Mouse (Mus musculus) intestine, embryonic 14.5 days (tissue): Measurements from ENCODE around the gene Slfn4. TPM values are rescaled to one million over a fixed set of nuclear protein-coding genes. Genes with fewer than 3 reads are reported as not detected.
"Not testable (repeated sequence)": the region's sequence is repeated elsewhere in the genome, so short reads cannot be mapped to it uniquely, and the experiment has no call there.

ENCODE experiments used
- ATAC-seq: fragments of 200-750 bp; cut with Nextera tagmentation; replicated peaks from 2 replicates; pipeline ENCODE4 v1.8.0; 2017; ENCODE audit warnings: low read depth, moderate number of reproducible peaks, moderate TSS enrichment, moderate library complexity; ENCODE audit not compliant: low FRiP score, low TSS enrichment
- DNase-seq: peaks from one replicate; pipeline ENCODE4 v3.0.0-alpha.2; 2018; ENCODE audit warnings: low spot score
- H3K27ac ChIP-seq: fragments of 300-500 bp; sonication (generic); 2 replicates; pipeline ENCODE4 v1.5.1; 2014; ENCODE audit warnings: low read depth, mild to moderate bottlenecking, control low read depth
- H3K27me3 ChIP-seq: fragments of 300-500 bp; sonication (generic); replicated peaks from 2 replicates; pipeline ENCODE4 v1.6.1; 2014; ENCODE audit warnings: low read length, control low read depth; ENCODE audit not compliant: control insufficient read depth, insufficient read depth
- H3K36me3 ChIP-seq: fragments of 300-500 bp; sonication (generic); 2 replicates; pipeline ENCODE4 v1.6.1; 2014; ENCODE audit warnings: low read length, control low read depth; ENCODE audit not compliant: control insufficient read depth, insufficient read depth
- H3K4me1 ChIP-seq: fragments of 300-500 bp; sonication (generic); replicated peaks from 2 replicates; pipeline ENCODE4 v1.6.1; 2014; ENCODE audit warnings: low read length, control low read depth, mixed read lengths; ENCODE audit not compliant: control insufficient read depth, insufficient read depth
- H3K4me2 ChIP-seq: fragments of 300-500 bp; sonication (generic); 2 replicates; pipeline ENCODE4 v1.6.1; 2014; ENCODE audit warnings: low read length
- H3K4me3 ChIP-seq: fragments of 300-500 bp; sonication (generic); 2 replicates; pipeline ENCODE4 v1.5.1; 2014; ENCODE audit warnings: low read depth, low read length, control low read depth, mixed read lengths
- H3K9ac ChIP-seq: fragments of 300-500 bp; sonication (generic); 2 replicates; pipeline ENCODE4 v1.6.1; 2014; ENCODE audit warnings: mild to moderate bottlenecking, low read length
- H3K9me3 ChIP-seq: fragments of 300-500 bp; sonication (generic); 2 replicates; pipeline ENCODE4 v1.6.1; 2016; ENCODE audit warnings: low read length, control low read depth; ENCODE audit not compliant: control insufficient read depth
- WGBS: fragments of 180-500 bp; shearing (Covaris S2); extraction: QIAGEN DNeasy Blood & Tissue Kit; methylation state at CpG from one replicate; pipeline ENCODE4 v1.1.7; 2014; 5-methylcytosine and 5-hydroxymethylcytosine counted together
- polyA plus RNA-seq: library from polyadenylated mRNA; unstranded; fragments of >200 nt; fragmentation: Nextera tagmentation; extraction: Ambion mirVana; gene quantifications from 2 replicates; pipeline ENCODE4 v1.2.1, GENCODE M21; 2014

Gene Slfn4
- polyA plus RNA-seq, 1 experiment from 2014 or later = 0.09 TPM

GRCm38 (mm10) chr11:83237390-83237789 is 62.4 kb downstream of the Slfn4 start:
- WGBS = 83% methylated on average over 9 of the region's 9 CpGs
- H3K27me3 ChIP-seq, H3K4me1 ChIP-seq, ATAC-seq, H3K9ac ChIP-seq, DNase-seq, H3K9me3 ChIP-seq, H3K27ac ChIP-seq, H3K36me3 ChIP-seq, H3K4me2 ChIP-seq, H3K4me3 ChIP-seq: not testable (repeated sequence)

- Histone ChIP-seq H3K27ac (no peak overlapping the region), H3K9ac (no peak overlapping the region), H3K36me3 (no peaks in the 10 kb centered on the region), H3K4me3 (no peak overlapping the region), H3K27me3 (no peaks in the 10 kb centered on the region), H3K9me3 (no peaks in the 10 kb centered on the region), H3K4me1 (no peaks in the 10 kb centered on the region), H3K4me2 (no peak overlapping the region)
- DNase-seq (no peak), ATAC-seq (no peak)
- 90% methylated on average over 2 of the region's 2 CpGs for WGBS
Observed at GRCm38 (mm10) chr11:83238389-83238788, 63.4 kb downstream of the Slfn4 start.

- no peaks in the 10 kb centered on the region for H3K27me3 ChIP-seq
- no peak overlapping the region for H3K27ac ChIP-seq
- H3K4me2 ChIP-seq = no peak overlapping the region
- ATAC-seq (no peak), DNase-seq (no peak)
- WGBS = 24% methylated on average over 2 of the region's 2 CpGs
- H3K9me3 ChIP-seq = no peaks in the 10 kb centered on the region
- no peak overlapping the region for H3K9ac ChIP-seq
- H3K36me3 ChIP-seq = no peaks in the 10 kb centered on the region
- H3K4me3 ChIP-seq = no peak overlapping the region
- H3K4me1 ChIP-seq = no peaks in the 10 kb centered on the region
Observed at GRCm38 (mm10) chr11:83239811-83240210, 64.8 kb downstream of the Slfn4 start.

Other genes starting within 250 kb of the Slfn4 start
- gene Slfn5, start 223.8 kb upstream of the Slfn4 start, polyA plus RNA-seq = 1.3 and 1.6 TPM in 2 replicates
- 16.9 and 19.5 TPM in 2 replicates for gene Slfn9, start 183.4 kb upstream of the Slfn4 start, polyA plus RNA-seq
- 0.43 and 0.51 TPM in 2 replicates for gene Slfn8, start 154.4 kb upstream of the Slfn4 start, polyA plus RNA-seq
- 4.6 and 5.4 TPM in 2 replicates for gene Slfn2, start 110.1 kb upstream of the Slfn4 start, polyA plus RNA-seq
- gene Slfn1, start 58.3 kb upstream of the Slfn4 start, polyA plus RNA-seq = not detected in 2 replicates
- 0.85 and 0.89 TPM in 2 replicates for gene Slfn3, start 16.1 kb downstream of the Slfn4 start, polyA plus RNA-seq
- gene Slfn14, start 111.5 kb downstream of the Slfn4 start, polyA plus RNA-seq = 0.08 and 0.14 TPM in 2 replicates
- 65.1 and 68.2 TPM in 2 replicates for gene Ap2b1, start 123.8 kb downstream of the Slfn4 start, polyA plus RNA-seq
- gene Pex12, start 127.4 kb downstream of the Slfn4 start, polyA plus RNA-seq = 15.5 and 17.3 TPM in 2 replicates
- gene Rasl10b, start 234.0 kb downstream of the Slfn4 start, polyA plus RNA-seq = 1.7 and 2.3 TPM in 2 replicates